11 mouse cellular contexts compared by ENCODE assay signal in the genomic region with DNA sequence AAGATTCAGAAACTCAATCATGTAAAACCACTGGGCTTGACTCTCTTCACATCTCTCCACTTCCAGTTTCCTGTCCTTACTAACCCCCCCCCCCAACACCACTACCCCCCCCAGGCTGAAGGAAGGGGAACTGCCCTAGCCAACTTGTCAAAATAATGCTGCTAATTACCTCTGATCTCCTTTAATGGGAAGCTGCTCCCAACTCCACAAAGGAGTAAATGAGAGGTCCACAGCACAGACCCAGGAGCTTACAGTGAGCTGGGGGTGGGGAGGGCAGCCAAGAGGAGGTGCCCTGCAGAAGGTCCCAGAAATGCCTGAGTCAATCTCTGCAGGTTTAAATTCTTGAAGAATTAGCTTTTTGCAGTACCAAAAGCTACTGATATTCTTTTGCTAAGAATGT. TPM values are rescaled to one million over a fixed set of nuclear protein-coding genes. Genes with fewer than 3 reads are reported as not detected.
DNase-seq lines count a peak whose midpoint lies in the region; ATAC-seq and TF ChIP-seq lines count a peak whose summit lies in the region.
"Had no signal": no experiment of that assay in that cellular context is flagged by ENCODE, and none has a peak within 500 bp of the region (broad histone marks: within the 10 kb centered on the region; RNA-seq: fewer than 3 reads in every experiment).

No protein-coding gene starts in this region.

- peak overlapping the region; percentile 31; the same call in 1 of the 2 replicates for H3K27ac ChIP-seq in embryonic facial prominence, embryonic 12.5 days
- peak overlapping the region; percentile 98 for H3K27ac ChIP-seq in intestine, embryonic 14.5 days (ENCODE audit: low read depth)
- no peak overlapping the region for H3K27ac ChIP-seq in midbrain, embryonic 16.5 days (ENCODE audit: low read length)
- H3K27ac ChIP-seq: liver, embryonic 13.5 days had no signal

- no peak overlapping the region for H3K9ac ChIP-seq in embryonic facial prominence, embryonic 12.5 days
- H3K9ac ChIP-seq in intestine, embryonic 14.5 days (ENCODE audit: low read length): peak overlapping the region; percentile 100
- H3K9ac ChIP-seq in midbrain, embryonic 16.5 days (ENCODE audit: low read depth, low read length): no peak overlapping the region
- H3K9ac ChIP-seq: liver, embryonic 13.5 days had no signal

- no peak for TF ChIP-seq CTCF in brain, embryonic 14.5 days (IDR thresholded peaks at IDR 0.05; ENCODE audit: borderline replicate concordance, extremely low read depth, insufficient read depth, insufficient read length)

- H3K4me2 ChIP-seq in embryonic facial prominence, embryonic 12.5 days (replicated peaks): peak overlapping the region; percentile 95
- H3K4me2 ChIP-seq in intestine, embryonic 14.5 days (ENCODE audit: low read length): peak overlapping the region; percentile 91
- peak overlapping the region; percentile 41 for H3K4me2 ChIP-seq in midbrain, embryonic 16.5 days (ENCODE audit: low read length)
- H3K4me2 ChIP-seq: liver, embryonic 13.5 days had no signal

- no peaks in the 10 kb centered on the region for H3K36me3 ChIP-seq in embryonic facial prominence, embryonic 12.5 days
- H3K36me3 ChIP-seq in intestine, embryonic 14.5 days (ENCODE audit: control insufficient read depth, insufficient read depth, low read length): no peaks in the 10 kb centered on the region
- H3K36me3 ChIP-seq in midbrain, embryonic 16.5 days (ENCODE audit: control insufficient read depth, insufficient read depth, low read length): no peaks in the 10 kb centered on the region
- H3K36me3 ChIP-seq: liver, embryonic 13.5 days had no signal

- peak; percentile 54 for DNase-seq in brain, embryonic 14.5 days (ENCODE audit: low read depth)
- no peak for DNase-seq in intestine, embryonic 14.5 days (ENCODE audit: low spot score)
- DNase-seq in right cerebral cortex, postnatal 10 days (ENCODE audit: low spot score in 2 of 2): no peak
- no peak for DNase-seq in kidney, postnatal 14 days
- DNase-seq: adrenal gland, adult 8-10 months; cerebellum, postnatal 14 days; liver, embryonic 13.5 days; thymus, postnatal 4 days had no signal

- H3K27me3 ChIP-seq in embryonic facial prominence, embryonic 12.5 days: peaks cover 19% of the 10 kb centered on the region
- peaks cover 6% of the 10 kb centered on the region; the same call in 1 of the 2 replicates for H3K27me3 ChIP-seq in intestine, embryonic 14.5 days (replicated peaks; ENCODE audit: control insufficient read depth, insufficient read depth, low read length)
- peaks cover 14% of the 10 kb centered on the region for H3K27me3 ChIP-seq in midbrain, embryonic 16.5 days (ENCODE audit: control insufficient read depth, insufficient read depth, low read depth, low read length)

- peak overlapping the region; percentile 75 for H3K4me3 ChIP-seq in embryonic facial prominence, embryonic 12.5 days
- H3K4me3 ChIP-seq in intestine, embryonic 14.5 days (ENCODE audit: low read depth, low read length): peak overlapping the region; percentile 80
- no peak overlapping the region; the same call in 1 of the 2 replicates for H3K4me3 ChIP-seq in midbrain, embryonic 16.5 days (ENCODE audit: low read depth, low read length)
- H3K4me3 ChIP-seq: liver, embryonic 13.5 days had no signal

- H3K9me3 ChIP-seq in embryonic facial prominence, embryonic 12.5 days: no peaks in the 10 kb centered on the region
- H3K9me3 ChIP-seq in intestine, embryonic 14.5 days (ENCODE audit: control insufficient read depth, low read length): no peaks in the 10 kb centered on the region
- no peaks in the 10 kb centered on the region for H3K9me3 ChIP-seq in midbrain, embryonic 16.5 days (replicated peaks; ENCODE audit: control insufficient read depth, low read length, poor library complexity, severe bottlenecking)
- H3K9me3 ChIP-seq: liver, embryonic 13.5 days had no signal

- H3K4me1 ChIP-seq in embryonic facial prominence, embryonic 12.5 days: peaks cover 22% of the 10 kb centered on the region
- peaks cover 11% of the 10 kb centered on the region; the same call in 1 of the 2 replicates for H3K4me1 ChIP-seq in intestine, embryonic 14.5 days (replicated peaks; ENCODE audit: control insufficient read depth, insufficient read depth, low read length)
- H3K4me1 ChIP-seq in midbrain, embryonic 16.5 days (ENCODE audit: control insufficient read depth, insufficient read depth, low read length): peaks cover 32% of the 10 kb centered on the region

- TF ChIP-seq POLR2A in brain, embryonic 14.5 days (IDR thresholded peaks at IDR 0.05; ENCODE audit: borderline replicate concordance, extremely low read depth, insufficient read depth, insufficient read length, poor library complexity, severe bottlenecking): no peak

- ATAC-seq in embryonic facial prominence, embryonic 12.5 days (ENCODE audit: insufficient number of reproducible peaks, insufficient read depth, low FRiP score, low TSS enrichment): no peak
- no peak for ATAC-seq in intestine, embryonic 14.5 days (replicated peaks; ENCODE audit: low FRiP score, low TSS enrichment, low read depth)
- ATAC-seq in midbrain, embryonic 16.5 days: no peak
- ATAC-seq in erythroid progenitor cell, adult 5-6 weeks (replicated peaks; ENCODE audit: low FRiP score, poor library complexity, severe bottlenecking): no peak

RNA-seq across cellular contexts. Expression of gene Ptch1, which starts 2.9 kb away (rescaled TPM):
- 23.3 and 37.6 TPM in 2 replicates for polyA plus RNA-seq in brain, embryonic 14.5 days (2012; rRNA removed)
- 24.9 and 29.2 TPM in 2 replicates for polyA plus RNA-seq in embryonic facial prominence, embryonic 12.5 days (2016; fragmentation: Nextera tagmentation; extraction: Ambion mirVana)
- 62.8 and 68.0 TPM in 2 replicates for polyA plus RNA-seq in intestine, embryonic 14.5 days (2014; fragmentation: Nextera tagmentation; extraction: Ambion mirVana)
- polyA plus RNA-seq in midbrain, embryonic 16.5 days (2015; fragmentation: Nextera tagmentation; extraction: Ambion mirVana): 14.3 and 15.0 TPM in 2 replicates
- 4.0 and 6.3 TPM in 2 replicates for total RNA-seq in erythroid progenitor cell, adult 5-6 weeks (2015; ENCODE audit: low replicate concordance)
- total RNA-seq in erythroid progenitor cell, adult 5-6 weeks (2017; ENCODE audit: low replicate concordance): 1.6 and 2.6 TPM in 2 replicates

Comparison
In these comparisons a context has a peak if more than half of its experiments do, and no peak if none do; other contexts are left out.
1. H3K4me2 ChIP-seq: peak in every context shown above with its lines; median percentile 95 in embryonic facial prominence, embryonic 12.5 days; 91 in intestine, embryonic 14.5 days; 41 in midbrain, embryonic 16.5 days.